Mouse (Mus musculus) neural tube, embryonic 11.5 days (tissue): ENCODE data around the gene Flnc. TPM values are rescaled to one million over a fixed set of nuclear protein-coding genes. Genes with fewer than 3 reads are reported as not detected.
A peak's percentile ranks its signal among the peaks of the same experiment; 100 is the strongest.

Source experiments
- ATAC-seq: fragments of 200-750 bp; cut with Nextera tagmentation; 2 replicates; pipeline ENCODE4 v1.8.0; 2017; ENCODE audit warnings: moderate number of reproducible peaks, mild to moderate bottlenecking, moderate TSS enrichment, moderate library complexity; ENCODE audit not compliant: insufficient read depth, low FRiP score, low TSS enrichment
- DNase-seq: peaks from one replicate; pipeline ENCODE4 v3.0.0-alpha.2; 2015; ENCODE audit warnings: low spot score
- H3K27ac ChIP-seq: fragments of 300-500 bp; sonication (generic); 2 replicates; pipeline ENCODE4 v1.5.1; 2014; ENCODE audit warnings: low read depth, mild to moderate bottlenecking, low read length
- H3K27me3 ChIP-seq: fragments of 300-500 bp; sonication (generic); 2 replicates; pipeline ENCODE4 v1.6.1; 2014; ENCODE audit warnings: mild to moderate bottlenecking, low read length, mixed read lengths; ENCODE audit not compliant: control insufficient read depth, insufficient read depth
- H3K36me3 ChIP-seq: fragments of 300-500 bp; sonication (generic); 2 replicates; pipeline ENCODE4 v1.6.1; 2014; ENCODE audit warnings: mild to moderate bottlenecking, low read length, moderate library complexity, mixed read lengths; ENCODE audit not compliant: control insufficient read depth, insufficient read depth
- H3K4me1 ChIP-seq: fragments of 300-500 bp; sonication (generic); 2 replicates; pipeline ENCODE4 v1.6.1; 2014; ENCODE audit warnings: low read length, mixed read lengths; ENCODE audit not compliant: control insufficient read depth, insufficient read depth
- H3K4me2 ChIP-seq: fragments of 300-500 bp; sonication (generic); 2 replicates; pipeline ENCODE4 v1.6.1; 2014; ENCODE audit warnings: low read depth, mild to moderate bottlenecking, moderate library complexity
- H3K4me3 ChIP-seq: fragments of 300-500 bp; sonication (generic); 2 replicates; pipeline ENCODE4 v1.5.1; 2014; ENCODE audit warnings: low read depth, low read length
- H3K9ac ChIP-seq: fragments of 300-500 bp; sonication (generic); 2 replicates; pipeline ENCODE4 v1.6.1; 2014; ENCODE audit warnings: mild to moderate bottlenecking, low read length
- H3K9me3 ChIP-seq: fragments of 300-500 bp; sonication (generic); 2 replicates; pipeline ENCODE4 v1.6.1; 2016; ENCODE audit warnings: low read length; ENCODE audit not compliant: control insufficient read depth
- WGBS: fragments of 180-500 bp; shearing (Covaris S2); extraction: QIAGEN DNeasy Blood & Tissue Kit; methylation state at CpG from one replicate; pipeline ENCODE4 v1.1.7; 2014; 5-methylcytosine and 5-hydroxymethylcytosine counted together
- polyA plus RNA-seq: library from polyadenylated mRNA; unstranded; fragments of >200 nt; fragmentation: Nextera tagmentation; extraction: Ambion mirVana; gene quantifications from 2 replicates; pipeline ENCODE4 v1.2.1, GENCODE M21; 2014

The Flnc gene
- polyA plus RNA-seq, 1 experiment from 2014 or later, result 4.6 TPM

DNA sequence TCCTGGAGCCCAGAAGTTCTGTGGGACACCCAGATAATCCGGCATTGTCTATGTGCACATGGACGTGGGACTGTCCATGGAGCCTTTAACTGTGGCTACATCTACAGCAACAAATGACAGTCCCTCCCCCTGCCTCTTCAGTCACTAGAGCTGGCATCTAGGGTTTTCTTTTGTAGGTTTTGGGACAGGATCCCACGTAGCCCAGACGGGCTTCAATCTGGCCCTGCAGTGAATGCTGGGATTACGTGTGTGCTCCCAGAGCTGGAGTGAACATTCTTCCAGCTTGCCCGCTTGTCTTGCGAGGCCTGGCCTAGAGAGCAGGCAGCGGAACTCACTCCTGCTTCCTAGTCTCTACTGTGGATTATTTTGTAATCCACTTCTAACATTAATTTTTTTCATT is 7.9 kb upstream of the Flnc start:
- WGBS, result 91% methylated on average over 8 of the region's 8 CpGs
- no peak for ATAC-seq

DNA sequence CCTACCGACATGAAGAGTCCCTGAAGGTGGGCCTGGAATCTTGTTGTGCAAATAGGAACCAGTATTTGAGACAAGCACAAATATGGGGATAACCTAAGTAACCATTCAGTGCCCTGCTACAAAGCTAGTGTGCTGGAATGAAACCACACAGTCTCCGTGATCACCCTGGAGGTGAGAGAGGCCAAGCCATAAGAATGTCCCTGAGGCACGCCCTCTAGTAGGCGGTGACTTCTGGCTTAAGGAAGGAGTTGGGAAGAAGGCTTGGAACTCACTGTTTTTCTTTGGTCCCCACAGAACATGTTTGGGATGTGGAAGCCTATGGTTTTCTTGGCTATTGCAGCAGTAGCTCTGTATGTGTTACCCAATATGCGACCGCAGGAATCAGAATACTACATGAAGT is 6.7 kb upstream of the Flnc start:
- H3K4me2 ChIP-seq, result no peak overlapping the region
- H3K4me3 ChIP-seq, result no peak overlapping the region
- 77% methylated on average over 6 of the region's 6 CpGs for WGBS
- H3K9ac ChIP-seq, result no peak overlapping the region
- H3K27ac ChIP-seq, result no peak overlapping the region
- H3K36me3 ChIP-seq, result no peaks in the 10 kb centered on the region
- ATAC-seq, result no peak
- no peaks in the 10 kb centered on the region for H3K27me3 ChIP-seq
- no peak for DNase-seq
- H3K9me3 ChIP-seq, result no peaks in the 10 kb centered on the region
- no peaks in the 10 kb centered on the region for H3K4me1 ChIP-seq

More for the DNA sequence above, 7.9 kb upstream of the Flnc start:
- Histone ChIP-seq H3K9me3 (no peaks in the 10 kb centered on the region), H3K4me3 (no peak overlapping the region), H3K9ac (no peak overlapping the region), H3K36me3 (no peaks in the 10 kb centered on the region), H3K27me3 (no peaks in the 10 kb centered on the region), H3K4me2 (no peak overlapping the region), H3K4me1 (no peaks in the 10 kb centered on the region), H3K27ac (no peak overlapping the region)
- no peak for DNase-seq

DNA sequence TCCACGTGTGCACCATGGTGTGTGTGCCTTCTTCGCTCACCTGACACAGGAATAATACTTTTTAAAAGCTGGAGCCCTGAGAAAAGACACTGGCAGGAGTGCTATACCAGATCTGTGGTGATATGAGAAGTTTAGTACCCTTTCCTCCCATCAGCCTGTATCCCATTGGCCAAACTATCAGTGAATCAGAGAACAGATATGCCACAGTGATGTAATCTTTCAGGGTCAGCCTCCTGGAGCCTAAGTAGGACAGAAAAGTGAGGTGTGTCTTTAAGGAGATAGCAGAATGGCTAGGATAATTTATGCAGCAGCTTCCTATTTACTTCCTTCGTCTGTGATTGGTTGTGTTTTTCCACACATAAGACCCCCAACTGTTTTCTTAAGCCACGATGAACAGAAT is 4.9 kb upstream of the Flnc start:
- Histone ChIP-seq H3K36me3 (no peaks in the 10 kb centered on the region), H3K4me2 (no peak overlapping the region), H3K27me3 (peaks cover 12% of the 10 kb centered on the region; the same call in 1 of the 2 replicates), H3K9ac (no peak overlapping the region), H3K27ac (no peak overlapping the region), H3K4me3 (no peak overlapping the region), H3K4me1 (no peaks in the 10 kb centered on the region), H3K9me3 (no peaks in the 10 kb centered on the region)
- ATAC-seq (no peak), DNase-seq (no peak)
- 65% methylated on average over 4 of the region's 4 CpGs for WGBS

DNA sequence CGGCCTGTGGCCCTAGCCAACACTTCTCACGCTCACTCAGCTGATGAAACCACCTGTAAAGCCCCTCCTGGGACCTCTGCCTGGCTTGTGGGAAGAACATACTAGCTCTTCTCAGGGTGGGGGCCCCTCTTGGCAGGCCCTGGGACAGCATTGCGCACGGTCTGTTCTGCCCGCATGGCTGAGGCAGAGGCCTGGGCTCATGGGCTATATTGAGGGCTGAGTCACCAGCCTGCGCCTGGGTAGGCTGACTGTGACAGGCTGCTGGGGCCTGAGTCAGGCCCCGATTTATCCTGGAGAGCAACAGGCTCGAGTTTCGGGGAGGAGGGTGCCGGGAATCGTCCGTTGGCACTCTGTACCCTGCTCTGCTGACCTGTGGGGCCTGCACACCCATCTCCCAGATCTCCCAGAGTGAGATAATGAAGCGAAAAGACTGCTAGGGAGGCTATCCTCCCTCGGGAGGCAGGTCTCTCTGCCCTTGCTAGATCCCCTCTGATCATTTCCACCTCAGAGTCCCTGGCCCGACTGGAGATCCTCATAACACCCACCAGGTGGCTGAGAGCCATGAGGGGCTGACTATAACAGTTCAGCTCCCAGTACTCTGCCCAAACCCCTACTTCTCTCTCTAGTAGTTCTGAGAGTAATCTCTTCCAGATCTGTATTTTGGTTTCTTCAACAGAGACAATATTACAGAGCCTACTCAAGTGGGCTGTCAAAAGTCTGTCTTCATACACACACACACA is 2.2 kb upstream of the Flnc start:
- no peak overlapping the region for H3K4me2 ChIP-seq
- ATAC-seq (no peak), DNase-seq (no peak)
- no peaks in the 10 kb centered on the region for H3K9me3 ChIP-seq
- H3K27me3 ChIP-seq, result peaks cover 30% of the 10 kb centered on the region
- H3K4me1 ChIP-seq, result peaks cover 20% of the 10 kb centered on the region
- no peak overlapping the region for H3K4me3 ChIP-seq
- H3K9ac ChIP-seq, result no peak overlapping the region
- no peaks in the 10 kb centered on the region for H3K36me3 ChIP-seq
- 55% methylated on average over 15 of the region's 15 CpGs for WGBS
- 0 out of 2 replicates have a peak overlapping the region, but pooled peaks have one; percentile 23 for H3K27ac ChIP-seq

DNA sequence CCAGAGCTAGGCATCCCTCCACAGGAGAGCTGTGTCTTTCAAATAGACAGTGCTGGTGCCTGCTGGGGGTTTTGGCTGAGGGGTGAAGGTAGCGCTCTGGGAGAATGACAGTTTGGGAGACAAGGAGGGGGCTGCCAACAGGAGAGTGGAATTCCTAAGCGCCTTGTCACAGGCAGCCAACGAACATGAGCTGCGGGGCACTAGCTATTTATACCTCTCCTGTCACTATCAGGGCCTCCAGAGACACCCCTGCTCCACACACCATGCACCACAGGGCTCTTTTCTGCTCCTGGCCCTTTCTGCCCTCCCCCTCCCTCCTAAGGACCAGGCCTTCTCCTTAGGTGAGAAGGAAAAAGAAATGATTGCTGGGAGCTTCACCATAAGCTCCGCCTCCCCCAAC is 1.6 kb upstream of the Flnc start:
- Histone ChIP-seq H3K4me2 (no peak overlapping the region), H3K9ac (no peak overlapping the region), H3K4me1 (peaks cover 26% of the 10 kb centered on the region), H3K9me3 (no peaks in the 10 kb centered on the region), H3K27me3 (peaks cover 30% of the 10 kb centered on the region), H3K36me3 (no peaks in the 10 kb centered on the region), H3K4me3 (no peak overlapping the region), H3K27ac (no peak overlapping the region)
- DNase-seq (no peak), ATAC-seq (no peak)
- WGBS, result 26% methylated on average over 5 of the region's 5 CpGs

DNA sequence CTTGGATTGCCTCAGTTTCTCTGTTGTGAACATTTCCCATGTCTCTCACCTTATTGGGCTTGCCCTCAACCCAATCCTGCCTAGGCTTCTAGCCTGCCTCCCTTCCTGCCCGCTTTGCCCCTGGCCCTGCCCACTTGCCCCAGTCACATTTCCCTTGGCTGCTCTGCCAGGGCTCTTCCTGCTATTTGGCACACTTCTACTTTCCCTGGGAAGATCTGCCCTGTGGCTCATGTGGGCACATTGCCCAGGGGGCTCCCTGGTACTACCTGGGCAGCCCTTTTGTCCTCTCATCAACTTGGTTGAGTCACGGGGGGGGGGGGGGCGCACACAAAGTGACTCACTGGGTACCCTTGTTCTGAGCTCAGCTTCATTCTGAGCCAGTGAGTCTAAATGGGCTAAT is 900 bp upstream of the Flnc start:
- no peaks in the 10 kb centered on the region for H3K9me3 ChIP-seq
- peaks cover 30% of the 10 kb centered on the region for H3K27me3 ChIP-seq
- no peak for DNase-seq
- no peaks in the 10 kb centered on the region for H3K36me3 ChIP-seq
- H3K27ac ChIP-seq, result no peak overlapping the region
- H3K4me3 ChIP-seq, result no peak overlapping the region
- H3K4me2 ChIP-seq, result no peak overlapping the region
- ATAC-seq, result no peak
- H3K9ac ChIP-seq, result no peak overlapping the region
- 47% methylated on average over 3 of the region's 3 CpGs for WGBS
- peaks cover 30% of the 10 kb centered on the region for H3K4me1 ChIP-seq

DNA sequence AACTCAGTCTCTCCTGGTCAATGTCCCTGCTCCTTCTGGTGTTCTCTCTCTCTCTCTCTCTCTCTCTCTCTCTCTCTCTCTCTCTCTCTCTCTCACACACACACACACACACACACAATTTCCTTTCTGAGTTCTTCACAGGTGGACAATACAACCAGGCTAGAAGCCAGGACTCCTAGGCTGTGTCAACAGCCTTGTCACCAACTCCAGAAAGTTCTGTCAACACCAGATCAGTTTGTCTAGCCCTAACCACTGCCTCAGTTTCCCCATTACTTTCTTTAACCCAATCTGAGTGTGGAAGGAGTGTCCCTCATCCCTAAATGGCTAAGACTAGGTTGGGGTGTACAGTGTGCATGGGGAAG is 399 bp upstream of the Flnc start:
- DNase-seq (no peak), ATAC-seq (no peak)
- Histone ChIP-seq H3K4me3 (peak overlapping the region; percentile 40), H3K9ac (peak overlapping the region; percentile 48; the same call in 1 of the 2 replicates), H3K9me3 (no peaks in the 10 kb centered on the region), H3K27me3 (peaks cover 30% of the 10 kb centered on the region), H3K4me1 (peaks cover 30% of the 10 kb centered on the region), H3K36me3 (no peaks in the 10 kb centered on the region), H3K27ac (no peak overlapping the region), H3K4me2 (peak overlapping the region; percentile 62)

DNA sequence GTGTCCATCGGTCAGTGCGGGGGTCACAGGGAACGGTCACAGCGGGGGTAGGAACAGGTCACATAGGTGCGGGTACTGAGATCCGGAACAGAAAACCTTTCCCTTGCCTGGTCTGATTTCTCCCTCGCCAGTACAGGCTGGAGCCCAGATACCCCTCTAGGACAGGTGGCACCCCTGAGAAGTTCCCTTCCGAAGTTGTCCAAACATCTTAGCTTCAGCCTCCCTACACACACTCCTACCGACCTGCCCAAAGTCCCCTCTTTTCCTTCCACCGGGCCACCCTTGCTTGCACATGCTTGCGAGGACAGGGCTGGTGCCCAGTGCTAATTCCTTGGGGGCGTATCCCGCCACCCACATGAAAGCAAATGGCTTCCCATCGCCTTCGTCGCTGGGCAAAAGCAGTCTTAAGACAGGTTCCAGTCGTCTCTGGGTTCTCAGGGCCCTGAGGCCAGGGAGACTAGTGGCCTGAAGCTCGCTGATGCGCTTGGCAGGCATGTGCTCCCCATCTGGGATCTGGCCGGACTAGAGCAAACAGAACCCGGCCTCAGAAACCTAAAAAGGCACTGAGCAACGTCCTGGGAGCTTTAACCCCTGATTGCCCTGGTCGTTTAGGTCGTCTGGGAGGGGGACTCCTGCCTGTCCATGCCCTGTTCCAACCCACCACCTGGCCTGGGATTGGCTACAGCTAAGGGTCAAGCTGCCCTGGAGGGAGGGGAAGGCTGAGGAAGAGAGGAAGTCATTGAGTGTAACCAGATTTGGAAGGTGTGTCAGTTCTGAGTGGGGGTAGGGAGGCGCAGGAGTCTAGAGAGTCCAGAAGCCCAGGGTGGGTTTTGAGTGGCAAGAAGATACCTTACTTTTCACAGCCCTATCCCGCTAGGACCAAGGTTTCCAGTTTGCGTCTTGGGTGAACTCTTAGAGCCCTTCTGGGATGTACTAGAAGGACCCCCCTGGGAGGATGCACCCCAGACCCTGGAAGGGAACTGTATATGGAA is 1.0 kb downstream of the Flnc start:
- H3K4me3 ChIP-seq, result peak overlapping the region; percentile 40
- no peaks in the 10 kb centered on the region; the same call in 1 of the 2 replicates for H3K36me3 ChIP-seq
- H3K4me2 ChIP-seq, result peak overlapping the region; percentile 62
- H3K4me1 ChIP-seq, result peaks cover 30% of the 10 kb centered on the region
- WGBS, result 3% methylated on average over 27 of the region's 27 CpGs
- H3K9ac ChIP-seq, result peak overlapping the region; percentile 48; the same call in 1 of the 2 replicates
- H3K9me3 ChIP-seq, result no peaks in the 10 kb centered on the region
- DNase-seq, result peak; percentile 52
- no peak for ATAC-seq
- H3K27ac ChIP-seq, result 0 out of 2 replicates have a peak overlapping the region, but pooled peaks have one; percentile 6
- H3K27me3 ChIP-seq, result peaks cover 30% of the 10 kb centered on the region
